Mouse (Mus musculus) spleen, adult 2 months (tissue): ENCODE results near the gene Brinp2.

Experiments used
- CTCF ChIP-seq: fragments of 200-500 bp; IDR thresholded peaks from 2 replicates; pipeline ENCODE4 v1.5.1; 2011; ENCODE audit warnings: mild to moderate bottlenecking, inconsistent platforms; ENCODE audit not compliant: insufficient read depth, insufficient read length, insufficient replicate concordance; ENCODE audit errors: extremely low read depth
- POLR2A ChIP-seq: fragments of 200-500 bp; IDR thresholded peaks from 2 replicates; pipeline ENCODE4 v1.6.1; 2011; ENCODE audit warnings: low read depth, low read length, inconsistent platforms

DNA sequence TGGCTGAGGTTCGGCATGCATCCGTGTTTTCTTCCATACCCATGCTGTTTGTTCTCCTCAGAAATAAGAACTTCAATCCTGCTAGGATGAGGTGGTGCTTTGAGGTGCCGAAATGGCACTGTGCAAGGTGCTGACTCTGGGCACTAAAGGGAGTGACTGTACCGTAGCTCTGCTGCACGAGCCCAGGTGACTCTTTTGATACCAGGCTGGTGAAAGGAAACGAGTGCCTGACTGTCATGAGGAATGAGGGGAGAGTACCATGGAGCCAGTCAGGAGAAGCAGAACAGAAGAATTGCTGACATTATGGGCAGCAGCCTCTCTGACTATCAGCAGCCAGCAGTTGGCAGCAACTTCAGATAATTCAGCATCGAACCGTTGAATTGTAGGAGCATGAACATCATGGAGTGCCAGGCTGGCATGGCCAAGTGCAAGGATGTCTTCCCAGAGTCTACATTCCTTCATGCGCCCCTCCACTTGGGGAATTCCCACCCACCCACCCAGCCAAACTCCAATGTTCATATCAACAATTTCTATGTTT is 127.4 kb downstream of the Brinp2 start:
- no peak for TF ChIP-seq CTCF
- TF ChIP-seq POLR2A = no peak
